Mouse (Mus musculus) limb, embryonic 15.5 days (tissue): ENCODE data around the gene Nubp2. TPM values are rescaled to one million over a fixed set of nuclear protein-coding genes. Genes with fewer than 3 reads are reported as not detected.

Experiments used
- ATAC-seq: fragments of 200-750 bp; cut with Nextera tagmentation; 2 replicates; pipeline ENCODE4 v1.8.0; 2017; ENCODE audit warnings: low read depth, moderate TSS enrichment; ENCODE audit not compliant: insufficient number of reproducible peaks, low FRiP score, low TSS enrichment
- H3K27ac ChIP-seq: fragments of 300-500 bp; sonication (generic); 2 replicates; pipeline ENCODE4 v1.5.1; 2015; ENCODE audit warnings: moderate library complexity, mild to moderate bottlenecking, inconsistent platforms
- H3K27me3 ChIP-seq: fragments of 300-500 bp; sonication (generic); 2 replicates; pipeline ENCODE4 v1.6.1; 2015; ENCODE audit warnings: inconsistent platforms
- H3K36me3 ChIP-seq: fragments of 300-500 bp; sonication (generic); 2 replicates; pipeline ENCODE4 v1.6.1; 2015; ENCODE audit warnings: inconsistent platforms
- H3K4me1 ChIP-seq: fragments of 300-500 bp; sonication (generic); 2 replicates; pipeline ENCODE4 v1.6.1; 2015; ENCODE audit warnings: inconsistent platforms
- H3K4me2 ChIP-seq: fragments of 300-500 bp; sonication (generic); 2 replicates; pipeline ENCODE4 v1.6.1; 2015; ENCODE audit warnings: mild to moderate bottlenecking, inconsistent platforms
- H3K4me3 ChIP-seq: fragments of 300-500 bp; sonication (generic); 2 replicates; pipeline ENCODE4 v1.5.1; 2015; ENCODE audit warnings: mild to moderate bottlenecking, inconsistent platforms
- H3K9ac ChIP-seq: fragments of 300-500 bp; sonication (generic); 2 replicates; pipeline ENCODE4 v1.6.1; 2015; ENCODE audit warnings: inconsistent platforms
- H3K9me3 ChIP-seq: fragments of 300-500 bp; sonication (generic); 2 replicates; pipeline ENCODE4 v1.6.1; 2016; ENCODE audit warnings: inconsistent platforms
- WGBS: fragments of 180-500 bp; shearing (Covaris S2); methylation state at CpG from one replicate; pipeline ENCODE4 v1.1.7; 2015; 5-methylcytosine and 5-hydroxymethylcytosine counted together
- polyA plus RNA-seq: library from polyadenylated mRNA; unstranded; fragments of >200 nt; fragmentation: Nextera tagmentation; extraction: Ambion mirVana; gene quantifications from 2 replicates; pipeline ENCODE4 v1.2.1, GENCODE M21; 2015

Nubp2 gene
- polyA plus RNA-seq, 1 experiment from 2014 or later = 47.7 TPM

DNA sequence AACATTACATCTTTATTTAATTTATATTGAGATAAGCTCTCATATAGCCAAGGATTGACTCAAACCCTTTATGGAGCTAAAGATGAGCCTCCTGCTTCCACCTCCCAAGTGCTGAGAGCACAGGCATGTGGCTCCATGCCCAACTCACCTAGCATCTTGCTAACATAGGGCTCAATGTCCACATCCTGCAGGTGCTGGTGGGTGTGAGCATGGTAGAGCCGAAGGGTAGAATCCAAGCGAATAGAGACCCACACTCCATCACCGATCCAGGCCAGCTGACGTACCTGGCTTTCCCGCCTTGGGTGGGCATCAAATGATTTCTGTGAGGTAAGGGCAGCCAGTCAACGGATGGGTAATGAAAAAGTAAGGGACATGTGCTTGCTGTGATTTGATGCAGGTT is 13.9 kb upstream of the Nubp2 start:
- Histone ChIP-seq H3K4me3 (no peak overlapping the region), H3K27ac (no peak overlapping the region), H3K9me3 (no peaks in the 10 kb centered on the region), H3K36me3 (peaks cover 80% of the 10 kb centered on the region), H3K27me3 (no peaks in the 10 kb centered on the region), H3K9ac (no peak overlapping the region), H3K4me1 (peaks cover 27% of the 10 kb centered on the region), H3K4me2 (no peak overlapping the region)
- ATAC-seq = no peak
- 89% methylated on average over 6 of the region's 6 CpGs for WGBS

DNA sequence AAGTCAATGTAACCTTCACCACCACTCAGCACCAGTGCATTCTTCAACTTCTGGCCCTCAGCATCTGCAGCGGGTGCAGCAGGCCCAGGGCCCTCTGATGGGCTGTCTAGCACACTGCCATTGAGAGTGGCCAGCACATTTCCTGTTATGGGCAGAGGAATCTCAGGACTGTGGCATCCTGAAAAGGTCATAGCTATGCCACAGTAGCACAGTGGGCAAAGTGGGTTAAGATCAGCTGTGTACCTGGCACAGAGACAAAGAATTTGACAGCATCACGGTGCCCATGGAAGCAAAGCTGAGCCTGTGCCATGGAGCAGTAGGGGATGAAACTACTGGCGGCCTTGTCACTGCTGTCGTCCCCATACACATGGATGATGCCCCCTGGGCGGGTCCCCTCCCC is 13.0 kb upstream of the Nubp2 start:
- no peak overlapping the region for H3K4me2 ChIP-seq
- H3K4me1 ChIP-seq = peaks cover 31% of the 10 kb centered on the region
- no peak for ATAC-seq
- no peaks in the 10 kb centered on the region for H3K9me3 ChIP-seq
- WGBS = 76% methylated on average over 5 of the region's 5 CpGs
- H3K4me3 ChIP-seq = no peak overlapping the region
- H3K27ac ChIP-seq = no peak overlapping the region
- no peak overlapping the region for H3K9ac ChIP-seq
- no peaks in the 10 kb centered on the region for H3K27me3 ChIP-seq
- H3K36me3 ChIP-seq = peaks cover 72% of the 10 kb centered on the region

- Histone ChIP-seq H3K27me3 (no peaks in the 10 kb centered on the region), H3K9me3 (no peaks in the 10 kb centered on the region), H3K4me2 (0 out of 2 replicates have a peak overlapping the region, but pooled peaks have one; percentile 10), H3K36me3 (peaks cover 68% of the 10 kb centered on the region), H3K27ac (no peak overlapping the region), H3K9ac (no peak overlapping the region), H3K4me1 (peaks cover 40% of the 10 kb centered on the region), H3K4me3 (no peak overlapping the region)
- 78% methylated on average over 4 of the region's 4 CpGs for WGBS
- no peak for ATAC-seq
These were observed 12.1 kb upstream of the Nubp2 start for GRCm38 (mm10) chr17:24898041-24898854.

- ATAC-seq = no peak
- Histone ChIP-seq H3K27ac (no peak overlapping the region), H3K9me3 (no peaks in the 10 kb centered on the region), H3K36me3 (peaks cover 68% of the 10 kb centered on the region), H3K9ac (no peak overlapping the region), H3K4me1 (peaks cover 40% of the 10 kb centered on the region), H3K4me2 (0 out of 2 replicates have a peak overlapping the region, but pooled peaks have one; percentile 10), H3K4me3 (peak overlapping the region; percentile 90), H3K27me3 (no peaks in the 10 kb centered on the region)
- WGBS = 82% methylated on average over 4 of the region's 4 CpGs
These were observed 11.5 kb upstream of the Nubp2 start for GRCm38 (mm10) chr17:24897600-24897999.

- ATAC-seq = no peak
- Histone ChIP-seq H3K36me3 (peaks cover 68% of the 10 kb centered on the region), H3K4me1 (peaks cover 40% of the 10 kb centered on the region), H3K9ac (peak overlapping the region; percentile 92), H3K9me3 (no peaks in the 10 kb centered on the region), H3K4me3 (peak overlapping the region; percentile 90), H3K4me2 (peak overlapping the region; percentile 95), H3K27me3 (no peaks in the 10 kb centered on the region), H3K27ac (peak overlapping the region; percentile 89)
- 34% methylated on average over 11 of the region's 11 CpGs for WGBS
These were observed 10.8 kb upstream of the Nubp2 start for GRCm38 (mm10) chr17:24896993-24897269.

DNA sequence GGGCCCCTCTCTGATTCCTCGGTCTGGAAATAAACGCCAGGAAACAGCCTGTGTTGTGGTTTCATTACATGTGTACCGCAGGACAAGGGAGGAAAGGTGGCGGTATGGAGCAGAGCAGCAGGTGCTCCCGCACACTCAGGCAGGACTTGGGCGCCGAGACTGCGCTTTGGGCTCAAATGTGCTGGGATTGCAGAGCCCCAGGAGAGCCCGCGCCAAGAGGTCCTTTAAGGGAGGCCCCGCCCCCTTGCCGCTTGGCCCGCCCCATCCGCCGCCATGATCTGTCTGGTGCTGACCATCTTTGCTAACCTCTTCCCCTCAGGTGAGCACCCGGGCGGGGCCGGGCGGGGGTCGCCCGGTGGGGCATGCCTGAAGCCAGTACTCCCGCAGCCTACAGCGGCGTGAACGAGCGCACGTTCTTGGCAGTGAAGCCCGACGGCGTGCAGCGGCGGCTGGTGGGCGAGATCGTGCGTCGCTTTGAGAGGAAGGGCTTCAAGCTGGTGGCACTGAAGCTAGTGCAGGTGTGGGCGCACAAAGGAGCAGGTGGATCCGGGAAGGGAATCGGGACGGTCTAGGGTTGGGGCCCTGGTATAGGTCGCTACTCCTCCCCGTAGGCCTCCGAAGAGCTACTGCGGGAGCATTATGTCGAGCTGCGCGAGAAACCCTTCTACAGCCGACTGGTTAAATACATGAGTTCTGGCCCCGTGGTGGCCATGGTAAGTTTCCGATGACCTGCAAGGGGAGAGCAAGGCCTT is 10.3 kb upstream of the Nubp2 start, which contains the start of gene Nme3:
Gene Nme3, plus strand, starts transcription at position 260 of the 752 bp plus-strand sequence.
- H3K27me3 ChIP-seq = no peaks in the 10 kb centered on the region
- peak within 1 kb of the TSS; percentile 92 for H3K9ac ChIP-seq
- H3K4me2 ChIP-seq = peak within 1 kb of the TSS; percentile 95
- WGBS = 1% methylated on average over 50 of the region's 50 CpGs
- H3K4me3 ChIP-seq = peak within 1 kb of the TSS; percentile 90
- peaks cover 67% of the 10 kb centered on the region for H3K36me3 ChIP-seq
- H3K9me3 ChIP-seq = no peaks in the 10 kb centered on the region
- peak within 1 kb of the TSS; percentile 89 for H3K27ac ChIP-seq
- H3K4me1 ChIP-seq = peaks cover 40% of the 10 kb centered on the region
- no peak for ATAC-seq

GRCm38 (mm10) chr17:24895571-24896240 is 9.6 kb upstream of the Nubp2 start:
- H3K4me1 ChIP-seq = peaks cover 40% of the 10 kb centered on the region
- H3K27me3 ChIP-seq = no peaks in the 10 kb centered on the region
- no peaks in the 10 kb centered on the region for H3K9me3 ChIP-seq
- H3K4me3 ChIP-seq = peak overlapping the region; percentile 90
- 11% methylated on average over 23 of the region's 23 CpGs for WGBS
- H3K36me3 ChIP-seq = peaks cover 67% of the 10 kb centered on the region
- peak overlapping the region; percentile 95 for H3K4me2 ChIP-seq
- peak overlapping the region; percentile 92 for H3K9ac ChIP-seq
- H3K27ac ChIP-seq = peak overlapping the region; percentile 89
- no peak for ATAC-seq

DNA sequence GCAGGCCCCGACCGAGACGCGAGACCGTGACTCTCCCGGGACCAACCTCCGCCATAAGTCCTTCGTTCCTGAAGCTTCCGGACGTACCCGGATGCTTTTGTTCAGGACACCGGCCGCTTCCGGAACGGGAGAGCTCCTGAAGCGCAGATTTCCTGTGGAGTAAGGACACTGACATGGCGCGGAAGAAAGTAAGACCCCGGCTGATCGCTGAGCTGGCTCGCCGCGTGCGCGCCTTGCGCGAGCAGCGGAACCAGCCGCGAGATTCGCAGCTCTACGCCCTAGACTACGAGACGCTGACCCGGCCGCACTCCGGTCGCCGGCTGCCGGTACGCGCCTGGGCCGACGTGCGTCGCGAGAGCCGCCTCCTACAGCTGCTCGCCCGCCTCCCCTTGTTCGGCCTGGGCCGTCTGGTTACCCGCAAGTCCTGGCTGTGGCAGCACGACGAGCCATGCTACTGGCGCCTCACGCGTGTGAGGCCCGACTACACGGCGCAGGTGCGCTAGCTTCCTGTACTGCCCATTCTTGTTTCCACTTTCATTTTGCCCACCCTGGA is 8.9 kb upstream of the Nubp2 start, which contains the start of the genes Eme2 and Mrps34:
Gene Eme2, minus strand, starts transcription at position 93 of the 553 bp plus-strand sequence.
Gene Mrps34, plus strand, starts transcription at position 122 of the 553 bp plus-strand sequence.
- Histone ChIP-seq H3K9ac (peak within 1 kb of the TSS; percentile 92), H3K4me2 (peak within 1 kb of the TSS; percentile 95), H3K36me3 (peaks cover 67% of the 10 kb centered on the region), H3K27ac (peak within 1 kb of the TSS; percentile 89), H3K4me1 (peaks cover 40% of the 10 kb centered on the region), H3K4me3 (peak within 1 kb of the TSS; percentile 90), H3K9me3 (no peaks in the 10 kb centered on the region), H3K27me3 (no peaks in the 10 kb centered on the region)
- under 1% methylated on average over 62 of the region's 62 CpGs for WGBS
- peak; percentile 54; the same call in 1 of the 2 replicates for ATAC-seq

DNA sequence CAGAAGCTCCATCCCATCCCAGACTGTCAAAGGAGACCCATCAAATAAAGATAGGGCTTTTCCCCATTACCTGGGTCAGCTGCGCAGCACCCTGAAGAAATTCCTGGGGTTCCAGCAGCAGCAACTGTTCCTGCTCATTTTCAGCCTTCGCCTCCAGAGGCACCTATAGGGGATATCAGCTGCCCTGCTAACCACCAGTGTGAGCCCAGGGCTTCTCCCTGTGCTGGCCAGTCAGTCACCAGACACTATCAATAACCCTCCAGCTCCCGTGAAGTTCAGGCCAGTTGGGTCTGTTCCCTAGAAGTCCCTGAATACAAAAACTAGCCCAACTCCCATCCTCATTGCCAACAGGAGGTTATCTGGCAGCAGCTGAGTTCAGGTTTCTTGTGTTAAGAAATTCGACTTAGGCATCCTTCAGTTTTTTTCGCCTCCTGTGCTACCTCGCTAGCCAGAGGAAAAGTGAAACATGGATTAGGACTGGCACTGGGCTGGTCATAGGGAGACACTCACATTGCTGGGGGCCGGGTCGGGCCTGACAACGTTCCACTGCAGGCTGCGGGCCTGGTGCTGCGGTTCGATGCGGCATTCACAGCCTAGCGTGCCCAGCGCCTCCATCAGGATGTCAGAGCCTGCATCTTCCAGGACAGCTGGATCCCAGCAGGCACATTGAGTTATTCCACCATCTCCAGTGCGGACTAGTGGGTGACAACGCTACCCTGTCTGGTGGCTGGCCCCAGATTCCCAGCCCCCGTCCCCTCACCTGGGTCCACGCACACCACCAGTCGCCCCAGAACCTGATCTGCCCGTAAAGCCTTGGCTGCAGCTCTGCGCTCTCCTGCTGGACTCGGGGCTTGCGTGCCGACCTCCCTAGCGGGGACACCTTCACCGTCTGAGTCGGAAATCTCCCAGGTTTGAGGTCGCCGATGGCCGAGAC is 8.2 kb upstream of the Nubp2 start:
- peak overlapping the region; percentile 89 for H3K27ac ChIP-seq
- peak overlapping the region; percentile 90 for H3K4me3 ChIP-seq
- H3K4me2 ChIP-seq = peak overlapping the region; percentile 95
- peak overlapping the region; percentile 92 for H3K9ac ChIP-seq
- 10% methylated on average over 31 of the region's 31 CpGs for WGBS
- no peaks in the 10 kb centered on the region for H3K9me3 ChIP-seq
- no peak for ATAC-seq
- H3K27me3 ChIP-seq = no peaks in the 10 kb centered on the region
- peaks cover 40% of the 10 kb centered on the region for H3K4me1 ChIP-seq
- peaks cover 67% of the 10 kb centered on the region for H3K36me3 ChIP-seq

DNA sequence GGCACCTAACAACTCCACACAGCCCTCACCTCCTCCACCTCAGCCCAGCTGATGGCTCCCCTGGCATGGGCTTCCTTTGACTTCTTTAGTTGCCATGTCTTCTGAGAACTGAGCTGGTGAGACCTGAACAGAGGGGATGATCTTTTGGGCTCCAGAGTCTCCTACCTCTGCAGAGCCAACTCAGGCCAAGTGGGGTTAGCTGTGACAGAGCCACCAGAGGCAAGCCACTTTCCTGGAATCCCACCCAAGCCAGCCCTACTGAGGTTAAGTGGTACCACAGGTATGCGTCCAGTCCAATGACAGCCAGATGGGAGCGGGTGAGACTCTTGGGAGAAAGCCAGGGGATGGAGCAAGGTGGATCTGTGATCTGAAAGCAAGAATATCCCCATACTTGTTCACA is 7.1 kb upstream of the Nubp2 start:
- Histone ChIP-seq H3K4me2 (peak overlapping the region; percentile 95; the same call in 1 of the 2 replicates), H3K9ac (0 out of 2 replicates have a peak overlapping the region, but pooled peaks have one; percentile 92), H3K9me3 (no peaks in the 10 kb centered on the region), H3K27me3 (no peaks in the 10 kb centered on the region), H3K36me3 (peaks cover 63% of the 10 kb centered on the region), H3K4me1 (peaks cover 46% of the 10 kb centered on the region), H3K4me3 (0 out of 2 replicates have a peak overlapping the region, but pooled peaks have one; percentile 90), H3K27ac (no peak overlapping the region)
- WGBS = 83% methylated on average over 2 of the region's 2 CpGs
- no peak for ATAC-seq
